Mouse (Mus musculus): Measurements from ENCODE around the gene Phf13.
"Not testable (repeated sequence)": the region's sequence is repeated elsewhere in the genome, so short reads cannot be mapped to it uniquely, and the experiment has no call there.

Phf13 gene

DNA sequence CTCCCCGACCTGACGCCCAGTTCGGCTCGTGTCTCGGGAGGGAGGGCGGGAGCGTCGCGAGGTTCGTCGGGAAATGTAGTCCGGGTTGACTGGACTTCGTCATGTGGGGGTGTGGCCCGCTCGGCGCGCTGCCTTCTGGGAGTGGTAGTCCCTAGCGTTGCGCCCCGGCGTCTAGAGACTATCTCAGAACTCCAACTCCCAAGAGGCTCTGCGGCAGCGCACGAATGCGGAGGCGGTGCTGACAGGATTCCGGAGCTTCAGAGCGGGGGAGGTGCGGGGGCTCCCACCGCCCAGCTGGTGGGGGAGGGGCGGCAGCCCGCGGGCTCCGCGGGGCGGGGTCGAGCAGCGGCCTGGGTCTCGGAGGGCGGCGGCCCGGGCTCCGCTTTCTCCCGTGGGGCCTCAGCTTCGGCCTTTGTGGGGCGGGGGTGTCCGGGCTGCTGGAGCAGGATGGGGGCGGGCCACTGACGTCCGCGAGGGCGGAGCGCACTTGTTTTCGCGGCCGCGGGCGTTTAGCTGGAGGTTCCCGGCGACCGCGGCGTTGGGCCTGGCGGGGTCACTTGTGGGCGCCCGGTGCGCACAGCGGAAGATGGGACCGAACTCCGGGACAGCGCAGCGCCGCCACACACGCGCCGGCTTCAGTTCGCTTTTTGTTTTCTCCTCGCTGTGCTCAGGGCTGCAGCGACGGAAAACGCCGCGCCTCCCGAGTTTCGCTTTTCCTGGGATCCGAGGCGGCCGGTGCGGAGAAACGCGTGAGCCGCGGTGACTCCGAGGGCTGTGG, at the start of gene Phf13:
Phf13 (minus strand) TSS at position 86 of the 778 bp plus-strand sequence.
- DNase-seq (ENCODE audit: low read depth, low spot score) = peak; percentile 100

DNA sequence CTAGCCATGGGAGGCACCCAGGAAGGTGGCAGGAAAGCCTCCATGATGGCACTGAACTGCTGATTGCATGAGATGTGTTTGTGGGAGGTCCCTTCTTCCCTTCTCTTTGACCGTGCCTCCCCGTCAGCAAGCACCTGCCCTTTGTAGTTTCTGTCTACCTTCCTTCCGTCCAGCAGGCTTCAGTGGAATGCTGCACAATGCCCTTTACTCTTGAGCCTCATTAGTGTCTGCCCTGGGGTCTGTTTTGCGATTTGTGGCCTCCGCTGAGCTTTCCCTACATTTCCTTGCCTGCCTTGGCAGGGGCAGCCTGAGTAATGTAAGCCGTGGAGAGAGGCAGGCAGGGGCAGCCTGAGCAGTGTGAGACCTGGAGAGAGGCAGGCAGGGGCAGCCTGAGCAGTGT, 48.6 kb upstream of the Phf13 start:
- no peak for DNase-seq (ENCODE audit: low read depth, low spot score)

DNA sequence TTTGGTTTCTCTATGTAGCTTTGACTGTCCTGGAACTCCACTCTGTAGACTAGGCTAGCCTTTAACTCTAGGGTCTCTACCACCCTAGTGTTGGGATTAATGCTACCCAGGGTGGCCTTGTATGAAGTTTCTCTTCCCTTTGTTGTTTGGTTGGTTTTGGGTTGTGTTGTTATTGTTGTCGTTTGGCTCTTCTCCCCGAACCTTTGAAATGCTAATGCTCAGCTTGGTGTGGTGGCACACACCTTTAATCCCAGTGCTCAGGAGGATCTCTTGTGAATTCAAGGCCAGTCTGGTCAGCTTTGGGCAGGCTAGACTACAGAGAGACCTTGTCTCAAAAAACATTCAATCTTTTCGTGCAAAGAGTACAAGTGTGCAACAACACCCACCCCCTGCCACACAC, 47.1 kb upstream of the Phf13 start:
- no peak for DNase-seq (ENCODE audit: low read depth, low spot score)

GRCm38 (mm10) chr4:152041924-152042641, 46.0 kb upstream of the Phf13 start:
- no peak for DNase-seq (ENCODE audit: low read depth, low spot score)

DNA sequence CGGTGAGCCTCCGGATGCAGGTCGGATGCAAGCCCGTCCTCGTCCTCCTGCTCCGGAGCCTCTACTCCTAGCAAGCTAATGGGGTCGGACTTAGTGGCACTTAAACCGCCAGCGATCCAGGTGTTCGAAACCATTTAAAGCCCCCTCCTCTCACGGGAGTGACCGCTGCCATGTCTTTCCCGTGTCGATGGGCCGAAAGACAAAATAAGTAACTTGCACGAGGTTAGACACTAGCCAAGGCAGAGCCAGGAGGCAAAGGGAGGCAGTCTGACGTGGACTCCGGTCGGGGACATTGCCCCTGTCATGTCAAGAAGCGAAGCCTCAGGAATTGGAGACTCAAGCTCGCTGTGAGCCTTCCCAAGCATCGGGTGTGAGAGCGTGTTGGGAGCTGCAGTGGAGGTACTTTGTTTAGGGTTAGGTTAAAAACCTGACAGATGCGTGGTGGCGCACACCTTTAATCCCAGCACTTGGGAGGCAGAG, 43.8 kb upstream of the Phf13 start:
- DNase-seq (ENCODE audit: low read depth, low spot score) = no peak

GRCm38 (mm10) chr4:152038985-152039830, 43.1 kb upstream of the Phf13 start, which contains the start of gene Nol9:
Nol9 (plus strand) TSS chr4:152039321.
- peak; percentile 93 for DNase-seq (ENCODE audit: low read depth, low spot score)

DNA sequence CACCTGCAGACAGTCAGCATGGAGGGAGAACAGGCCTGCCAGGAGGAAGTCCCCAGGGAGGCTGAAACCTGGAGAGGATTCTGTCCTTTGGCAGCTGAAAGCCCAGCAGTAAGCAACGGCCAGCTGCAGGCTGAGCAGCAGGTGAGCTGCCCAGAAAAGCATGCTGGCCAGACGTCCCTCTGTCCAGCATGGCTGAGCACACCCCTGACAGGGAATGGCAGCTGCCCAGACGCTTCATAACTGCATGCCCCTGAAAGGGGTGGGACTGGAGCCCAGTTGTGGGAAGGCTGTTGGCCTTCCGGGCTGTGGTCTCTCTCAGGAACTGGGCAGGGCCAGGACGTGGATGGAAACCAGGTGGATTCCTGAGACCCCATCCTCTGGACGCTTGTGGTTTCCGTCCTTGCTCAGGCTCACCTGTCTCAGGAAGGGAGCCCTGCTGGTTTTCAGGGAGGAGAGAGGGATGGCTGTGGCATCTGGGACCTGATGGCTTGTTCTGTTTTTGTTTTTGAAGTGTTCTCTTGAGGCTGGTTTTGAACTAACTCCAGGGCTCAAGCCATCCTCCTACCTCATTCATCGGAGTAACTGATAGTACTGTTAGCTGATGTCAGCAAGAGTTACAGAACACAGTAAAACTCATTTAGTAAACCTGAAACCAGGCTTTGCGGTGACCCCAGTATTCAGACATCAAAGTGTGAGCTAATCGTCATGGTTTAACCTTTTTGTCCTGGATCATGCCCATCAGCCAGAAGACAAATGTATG, 42.3 kb upstream of the Phf13 start, which contains the start of gene Tas1r1:
Tas1r1 (minus strand) TSS at position 344 of the 760 bp plus-strand sequence.
- no peak for DNase-seq (ENCODE audit: low read depth, low spot score)

GRCm38 (mm10) chr4:152036464-152036863, 40.4 kb upstream of the Phf13 start:
- not testable (repeated sequence) for DNase-seq (ENCODE audit: low read depth, low spot score)

GRCm38 (mm10) chr4:152032922-152033321, 36.9 kb upstream of the Phf13 start:
- DNase-seq (ENCODE audit: low read depth, low spot score) = no peak

- peak; percentile 46 for DNase-seq (ENCODE audit: low read depth, low spot score)
These were observed 33.9 kb upstream of the Phf13 start for GRCm38 (mm10) chr4:152029997-152030396.

DNA sequence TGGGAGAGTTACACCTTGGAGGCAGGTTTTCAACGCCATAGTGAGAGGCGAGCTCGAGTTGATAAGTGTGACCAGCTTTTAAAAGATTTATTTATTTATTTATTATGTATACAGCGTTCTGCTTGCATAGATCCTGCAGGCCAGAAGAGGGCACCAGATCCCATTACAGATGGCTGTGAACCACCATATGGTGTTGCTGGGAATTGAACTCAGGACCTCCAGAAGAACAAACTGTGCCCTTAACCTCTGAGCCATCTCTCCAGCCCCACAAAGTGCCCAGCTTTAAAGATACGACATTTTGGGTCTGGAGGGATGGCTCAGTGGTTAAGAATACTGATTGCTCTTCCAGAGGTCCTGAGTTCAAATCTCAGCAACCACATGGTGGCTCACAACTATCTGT, 33.0 kb upstream of the Phf13 start:
- DNase-seq (ENCODE audit: low read depth, low spot score) = no peak

- no peak for DNase-seq (ENCODE audit: low read depth, low spot score)
These were observed 32.4 kb upstream of the Phf13 start for GRCm38 (mm10) chr4:152028456-152028855.

DNA sequence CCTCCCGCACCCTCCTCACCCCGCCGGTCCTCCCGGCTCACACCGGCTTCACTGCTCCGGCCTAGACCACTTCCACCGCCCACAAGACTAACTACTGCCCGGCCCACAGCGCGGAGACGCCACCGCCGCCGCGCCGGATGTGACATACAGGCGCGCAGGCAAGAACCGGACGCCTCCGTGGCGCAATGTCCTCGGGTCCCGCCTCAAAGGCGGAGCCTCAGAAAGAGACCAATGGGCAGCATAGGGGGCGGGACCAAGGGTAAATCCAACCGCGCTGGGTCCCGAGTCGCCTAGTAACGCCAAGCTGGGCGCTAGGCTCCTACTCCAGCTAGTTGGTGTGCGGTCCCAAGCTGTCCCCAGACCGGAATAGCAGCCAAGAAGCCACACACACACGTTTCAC, 31.5 kb upstream of the Phf13 start, which contains the start of gene Zbtb48:
Zbtb48 (minus strand) TSS at position 148 of the 400 bp plus-strand sequence.
- peak; percentile 98 for DNase-seq (ENCODE audit: low read depth, low spot score)

DNA sequence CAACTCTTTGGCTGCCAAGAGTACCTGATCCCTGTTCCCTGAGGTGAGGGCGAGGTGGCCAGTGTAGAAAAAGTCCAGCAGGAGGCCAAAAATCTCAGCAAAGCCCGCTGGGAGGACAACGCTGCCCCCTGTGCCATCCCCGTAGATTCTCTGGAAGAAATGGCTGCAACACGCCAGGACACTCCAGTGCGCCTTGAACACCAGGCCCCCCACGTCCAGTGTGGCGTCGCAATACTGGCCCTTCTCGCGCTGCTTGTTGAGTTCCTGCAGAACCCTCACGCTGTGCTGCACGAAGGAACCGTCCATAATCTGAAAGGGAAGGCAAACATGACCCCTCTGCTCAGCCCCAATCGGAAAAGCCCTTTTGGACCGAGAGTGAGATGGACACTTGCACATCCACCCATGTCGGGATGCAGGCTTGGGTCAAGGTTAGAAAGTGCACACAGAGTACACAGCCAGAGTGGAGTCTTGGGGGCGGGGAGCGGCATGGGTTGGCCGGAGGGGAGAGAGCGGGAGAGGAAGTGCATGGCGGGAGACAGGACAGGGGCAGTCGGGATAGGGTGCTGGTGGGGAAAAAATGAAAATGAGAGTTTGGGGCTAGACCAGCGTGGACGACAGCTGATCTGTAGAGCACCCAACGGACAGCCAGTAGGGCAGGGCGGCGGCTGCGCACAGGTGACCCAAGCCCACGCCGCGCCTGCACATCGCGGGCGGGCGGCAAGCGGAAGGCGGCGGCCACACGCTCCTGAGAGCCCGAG, 30.9 kb upstream of the Phf13 start:
- DNase-seq (ENCODE audit: low read depth, low spot score) = no peak

GRCm38 (mm10) chr4:152024525-152024924, 28.5 kb upstream of the Phf13 start:
- no peak for DNase-seq (ENCODE audit: low read depth, low spot score)

DNA sequence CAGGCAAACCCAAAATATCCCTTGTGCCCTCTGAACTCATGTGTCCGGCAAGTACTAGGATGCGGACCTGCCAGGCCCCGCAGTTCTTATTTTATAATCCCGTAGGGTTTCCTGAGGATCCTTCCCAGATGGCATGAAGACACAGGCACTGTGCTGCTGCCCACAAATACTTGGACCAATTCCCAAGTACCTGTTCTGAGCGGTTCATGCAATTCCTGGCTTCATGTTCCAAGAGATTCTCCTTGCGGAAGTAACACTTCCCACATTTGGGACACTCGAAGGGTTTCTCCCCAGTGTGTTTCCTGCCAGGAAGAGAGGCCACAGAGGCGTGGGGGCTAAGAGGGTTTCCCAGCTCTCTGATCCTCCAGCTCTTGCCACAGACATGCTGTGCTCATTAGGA, 26.4 kb upstream of the Phf13 start:
- peak; percentile 71 for DNase-seq (ENCODE audit: low read depth, low spot score)

- DNase-seq (ENCODE audit: low read depth, low spot score) = no peak
These were observed 25.6 kb upstream of the Phf13 start for GRCm38 (mm10) chr4:152021568-152022097.

DNA sequence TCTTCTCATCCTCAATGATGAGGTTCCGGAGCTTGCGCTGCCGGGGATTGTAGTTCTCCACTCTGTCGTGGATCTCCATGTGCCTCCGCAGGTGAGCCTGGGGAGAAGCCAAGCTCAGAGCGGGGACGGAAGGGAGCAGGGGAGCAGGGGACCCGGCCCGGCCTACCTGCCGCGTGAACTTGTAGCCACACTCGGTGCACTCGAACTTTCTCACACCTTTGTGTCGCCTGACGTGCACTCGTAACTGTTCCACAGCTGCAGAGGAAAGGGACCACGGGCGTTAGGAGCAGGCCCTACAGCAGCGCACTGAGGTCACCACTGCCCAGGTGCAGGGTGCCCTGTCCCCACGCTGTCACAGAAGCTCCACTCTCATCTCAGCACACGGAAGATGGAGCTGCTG, 24.0 kb upstream of the Phf13 start:
- no peak for DNase-seq (ENCODE audit: low read depth, low spot score)

- DNase-seq (ENCODE audit: low read depth, low spot score) = no peak
These were observed 23.0 kb upstream of the Phf13 start for GRCm38 (mm10) chr4:152019073-152019472.

Measured in brain, adult 2 months (tissue).